Mouse (Mus musculus): ENCODE measurements around the gene Alpk3. TPM values are rescaled to one million over a fixed set of nuclear protein-coding genes. Genes with fewer than 3 reads are reported as not detected.
"Not testable (repeated sequence)": the region's sequence is repeated elsewhere in the genome, so short reads cannot be mapped to it uniquely, and the experiment has no call there.

The Alpk3 gene
- polyA plus RNA-seq, 1 experiment from 2014 or later: 0.19 TPM

- Histone ChIP-seq H3K27me3 (ENCODE audit: low read depth, poor library complexity, severe bottlenecking) (no peaks in the 10 kb centered on the region), H3K27ac (no peak overlapping the region), H3K4me3 (no peak overlapping the region), H3K9me3 (replicated peaks) (no peaks in the 10 kb centered on the region), H3K36me3 (no peaks in the 10 kb centered on the region), H3K4me1 (no peaks in the 10 kb centered on the region)
- no peak for DNase-seq (ENCODE audit: low spot score)
- 49% methylated on average over 1 of the region's 1 CpGs for WGBS
Observed at GRCm38 (mm10) chr7:81141541-81141940, 84.1 kb downstream of the Alpk3 start.

- DNase-seq (ENCODE audit: low spot score); H3K27ac ChIP-seq; H3K36me3 ChIP-seq; H3K27me3 ChIP-seq (ENCODE audit: low read depth, poor library complexity, severe bottlenecking); H3K9me3 ChIP-seq (replicated peaks); H3K4me3 ChIP-seq; H3K4me1 ChIP-seq: not testable (repeated sequence)
- WGBS: 90% methylated on average over 4 of the region's 4 CpGs
Observed at GRCm38 (mm10) chr7:81143056-81143455, 85.7 kb downstream of the Alpk3 start.

GRCm38 (mm10) chr7:81149759-81150158, 92.4 kb downstream of the Alpk3 start:
- H3K27ac ChIP-seq: no peak overlapping the region
- H3K36me3 ChIP-seq: no peaks in the 10 kb centered on the region
- no peaks in the 10 kb centered on the region for H3K9me3 ChIP-seq (replicated peaks)
- H3K4me1 ChIP-seq: peaks cover under 1% of the 10 kb centered on the region; the same call in 1 of the 2 replicates
- no peaks in the 10 kb centered on the region for H3K27me3 ChIP-seq (ENCODE audit: low read depth, poor library complexity, severe bottlenecking)
- DNase-seq (ENCODE audit: low spot score): no peak
- 93% methylated on average over 11 of the region's 11 CpGs for WGBS
- no peak overlapping the region for H3K4me3 ChIP-seq

GRCm38 (mm10) chr7:81151216-81151615, 93.8 kb downstream of the Alpk3 start:
- Histone ChIP-seq H3K4me3 (no peak overlapping the region), H3K9me3 (replicated peaks) (no peaks in the 10 kb centered on the region), H3K27ac (no peak overlapping the region), H3K4me1 (peaks cover 5% of the 10 kb centered on the region; the same call in 1 of the 2 replicates), H3K27me3 (ENCODE audit: low read depth, poor library complexity, severe bottlenecking) (no peaks in the 10 kb centered on the region), H3K36me3 (no peaks in the 10 kb centered on the region)
- no peak for DNase-seq (ENCODE audit: low spot score)
- 95% methylated on average over 8 of the region's 8 CpGs for WGBS

DNA sequence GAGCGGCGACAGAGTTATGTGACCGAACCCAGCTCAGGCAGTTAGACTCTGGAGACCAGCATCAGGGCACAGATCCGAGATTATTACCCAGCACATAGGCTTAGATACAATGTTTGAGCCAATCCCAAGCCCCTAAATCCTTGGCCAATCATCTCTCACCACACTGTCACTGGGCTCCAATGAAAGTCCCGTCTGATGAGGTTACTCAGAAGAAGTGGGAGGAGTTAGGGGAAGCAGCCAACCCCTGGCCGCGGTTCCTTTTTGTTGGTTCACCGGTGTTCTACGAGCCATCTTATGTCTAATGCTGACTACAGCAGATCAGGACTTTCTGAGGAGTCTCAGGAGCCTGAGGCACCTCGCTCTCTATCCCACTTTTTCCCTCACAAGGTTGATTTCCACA, 94.9 kb downstream of the Alpk3 start:
- DNase-seq (ENCODE audit: low spot score): no peak
- Histone ChIP-seq H3K4me3 (no peak overlapping the region), H3K27ac (no peak overlapping the region), H3K4me1 (peaks cover 5% of the 10 kb centered on the region; the same call in 1 of the 2 replicates), H3K9me3 (replicated peaks) (no peaks in the 10 kb centered on the region), H3K36me3 (no peaks in the 10 kb centered on the region), H3K27me3 (ENCODE audit: low read depth, poor library complexity, severe bottlenecking) (no peaks in the 10 kb centered on the region)
- WGBS: 97% methylated on average over 10 of the region's 10 CpGs

DNA sequence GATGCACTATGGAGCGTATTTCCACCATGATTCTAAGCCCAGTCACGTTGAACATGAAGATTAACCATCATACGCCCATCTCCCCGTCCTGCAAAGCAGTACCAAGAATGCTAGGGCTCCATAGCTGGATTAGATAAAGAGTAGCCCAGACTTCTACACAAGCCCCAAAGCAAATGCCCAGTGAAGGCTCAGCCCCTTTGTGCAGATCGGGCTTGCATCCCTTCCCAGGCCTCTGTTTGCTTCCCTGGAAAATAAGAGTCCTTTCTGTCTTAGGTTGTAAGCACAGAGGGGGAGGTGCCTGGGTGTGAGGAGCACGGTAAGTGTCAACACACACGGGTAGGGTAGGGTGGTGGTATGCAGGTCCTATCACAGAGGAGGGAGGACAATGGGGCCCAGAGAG, 95.4 kb downstream of the Alpk3 start:
- no peak overlapping the region for H3K27ac ChIP-seq

GRCm38 (mm10) chr7:81153327-81153726, 95.9 kb downstream of the Alpk3 start:
- Histone ChIP-seq H3K27me3 (ENCODE audit: low read depth, poor library complexity, severe bottlenecking) (no peaks in the 10 kb centered on the region), H3K36me3 (no peaks in the 10 kb centered on the region), H3K4me3 (no peak overlapping the region), H3K27ac (no peak overlapping the region), H3K9me3 (replicated peaks) (no peaks in the 10 kb centered on the region), H3K4me1 (peaks cover 9% of the 10 kb centered on the region; the same call in 1 of the 2 replicates)
- no peak for DNase-seq (ENCODE audit: low spot score)
- WGBS: 89% methylated on average over 6 of the region's 6 CpGs

More for the DNA sequence above, 95.4 kb downstream of the Alpk3 start:
- 86% methylated on average over 7 of the region's 7 CpGs for WGBS
- no peaks in the 10 kb centered on the region for H3K36me3 ChIP-seq
- DNase-seq (ENCODE audit: low spot score): no peak
- no peak overlapping the region for H3K4me3 ChIP-seq
- H3K27me3 ChIP-seq (ENCODE audit: low read depth, poor library complexity, severe bottlenecking): no peaks in the 10 kb centered on the region
- H3K4me1 ChIP-seq: peaks cover 5% of the 10 kb centered on the region; the same call in 1 of the 2 replicates
- H3K9me3 ChIP-seq (replicated peaks): no peaks in the 10 kb centered on the region

DNA sequence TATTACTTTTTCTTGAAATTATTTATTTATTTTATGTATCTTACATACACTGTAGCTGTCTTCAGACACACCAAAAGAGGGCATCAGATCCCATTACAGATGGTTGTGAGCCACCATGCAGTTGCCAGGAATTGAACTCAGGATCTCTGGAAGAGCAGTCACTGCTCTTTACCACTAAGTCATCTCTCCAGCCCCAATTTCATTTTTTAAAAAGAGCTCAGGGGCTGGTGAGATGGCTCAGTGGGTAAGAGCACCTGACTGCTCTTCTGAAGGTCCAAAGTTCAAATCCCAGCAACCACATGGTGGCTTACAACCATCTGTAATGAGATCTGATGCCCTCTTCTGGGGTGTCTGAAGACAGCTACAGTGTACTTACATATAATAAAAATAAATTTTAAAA, 96.8 kb downstream of the Alpk3 start:
- peaks cover 18% of the 10 kb centered on the region for H3K4me1 ChIP-seq
- H3K27ac ChIP-seq; H3K27me3 ChIP-seq (ENCODE audit: low read depth, poor library complexity, severe bottlenecking); H3K9me3 ChIP-seq (replicated peaks); H3K4me3 ChIP-seq; DNase-seq (ENCODE audit: low spot score); H3K36me3 ChIP-seq: not testable (repeated sequence)

DNA sequence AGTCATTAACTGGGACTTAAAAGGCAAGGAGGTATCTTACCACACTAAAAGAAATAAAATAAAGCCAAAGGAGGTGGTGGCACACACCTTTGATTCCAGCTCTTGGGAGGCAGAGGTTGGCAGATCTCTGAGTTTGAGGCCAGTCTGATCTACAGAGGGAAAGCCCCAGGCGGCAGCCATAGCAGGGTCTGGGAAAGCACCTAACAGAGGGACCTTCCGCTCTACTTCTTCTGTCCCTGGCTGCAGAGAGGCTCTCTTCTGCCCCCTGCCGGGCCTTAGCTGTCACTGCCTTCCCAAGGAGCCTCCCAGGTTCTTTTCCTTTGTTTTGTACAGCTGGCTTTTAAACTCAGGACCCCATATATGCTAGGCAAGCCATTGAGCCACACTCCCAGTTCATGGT, 97.6 kb downstream of the Alpk3 start:
- 2% methylated on average over 3 of the region's 3 CpGs for WGBS
- Histone ChIP-seq H3K9me3 (replicated peaks) (no peaks in the 10 kb centered on the region), H3K4me3 (no peak overlapping the region), H3K27ac (peak overlapping the region; percentile 57; the same call in 1 of the 2 replicates), H3K4me1 (peaks cover 19% of the 10 kb centered on the region), H3K36me3 (no peaks in the 10 kb centered on the region), H3K27me3 (ENCODE audit: low read depth, poor library complexity, severe bottlenecking) (no peaks in the 10 kb centered on the region)
- peak; percentile 83 for DNase-seq (ENCODE audit: low spot score)

Other genes starting within 250 kb of the Alpk3 start
- 21.8 and 25.4 TPM in 2 replicates for gene Iqgap1, start 231.6 kb upstream of the Alpk3 start, polyA plus RNA-seq (2016; fragmentation: Nextera tagmentation; extraction: Ambion mirVana)
- gene Zscan2, start 196.7 kb upstream of the Alpk3 start, polyA plus RNA-seq (2016; fragmentation: Nextera tagmentation; extraction: Ambion mirVana): 4.0 and 4.3 TPM in 2 replicates
- gene Wdr73, start 156.3 kb upstream of the Alpk3 start, polyA plus RNA-seq (2016; fragmentation: Nextera tagmentation; extraction: Ambion mirVana): 49.5 and 54.5 TPM in 2 replicates
- 9.1 and 9.2 TPM in 2 replicates for gene Nmb, start 152.5 kb upstream of the Alpk3 start, polyA plus RNA-seq (2016; fragmentation: Nextera tagmentation; extraction: Ambion mirVana)
- 191 and 201 TPM in 2 replicates for gene Sec11a, start 109.8 kb upstream of the Alpk3 start, polyA plus RNA-seq (2016; fragmentation: Nextera tagmentation; extraction: Ambion mirVana)
- 15.7 and 16.1 TPM in 2 replicates for gene Zfp592, start 63.9 kb upstream of the Alpk3 start, polyA plus RNA-seq (2016; fragmentation: Nextera tagmentation; extraction: Ambion mirVana)
- 0.09 TPM in 1 of 2 replicates, not detected in the other for gene Slc28a1, start 57.2 kb downstream of the Alpk3 start, polyA plus RNA-seq (2016; fragmentation: Nextera tagmentation; extraction: Ambion mirVana)
- gene Pde8a, start 156.0 kb downstream of the Alpk3 start, polyA plus RNA-seq (2016; fragmentation: Nextera tagmentation; extraction: Ambion mirVana): 3.2 and 3.3 TPM in 2 replicates